Mouse (Mus musculus): Measurements from ENCODE around the gene Tulp3. TPM values are rescaled to one million over a fixed set of nuclear protein-coding genes. Genes with fewer than 3 reads are reported as not detected.

Tulp3 gene
- 27.2 and 27.8 TPM in 2 replicates for polyA plus RNA-seq (2012; rRNA removed)

GRCm38 (mm10) chr6:128355726-128356416 lies at the start of gene Tulp3:
TSS of gene Tulp3 (minus strand) at chr6:128355851.
- H3K4me3 ChIP-seq (ENCODE audit: insufficient read depth, low read length), result peak within 1 kb of the TSS; percentile 76
- H3K27ac ChIP-seq (ENCODE audit: insufficient read depth, low read length), result no peak within 1 kb of the TSS
- peak; percentile 81; the same call in 1 of the 2 replicates for TF ChIP-seq POLR2A (IDR thresholded peaks at IDR 0.05; ENCODE audit: extremely low read depth, insufficient read depth, low read length)
- TF ChIP-seq CTCF (IDR thresholded peaks at IDR 0.05; ENCODE audit: extremely low read depth, insufficient read depth, low read length), result no peak
- H3K4me1 ChIP-seq (ENCODE audit: control insufficient read depth, insufficient read depth, low read length), result no peaks in the 10 kb centered on the region

GRCm38 (mm10) chr6:128404708-128405107 lies 49.1 kb upstream of the Tulp3 start:
- Histone ChIP-seq H3K4me3 (ENCODE audit: insufficient read depth, low read length) (no peak overlapping the region), H3K27ac (ENCODE audit: insufficient read depth, low read length) (no peak overlapping the region), H3K4me1 (ENCODE audit: control insufficient read depth, insufficient read depth, low read length) (no peaks in the 10 kb centered on the region)
- TF ChIP-seq POLR2A (IDR thresholded peaks at IDR 0.05; ENCODE audit: extremely low read depth, insufficient read depth, low read length), result no peak

GRCm38 (mm10) chr6:128399421-128400185 lies 44.0 kb upstream of the Tulp3 start:
- TF ChIP-seq CTCF (IDR thresholded peaks at IDR 0.05; ENCODE audit: extremely low read depth, insufficient read depth, low read length), result no peak
- no peak for TF ChIP-seq POLR2A (IDR thresholded peaks at IDR 0.05; ENCODE audit: extremely low read depth, insufficient read depth, low read length)
- no peaks in the 10 kb centered on the region for H3K4me1 ChIP-seq (ENCODE audit: control insufficient read depth, insufficient read depth, low read length)
- H3K4me3 ChIP-seq (ENCODE audit: insufficient read depth, low read length), result peak overlapping the region; percentile 43
- H3K27ac ChIP-seq (ENCODE audit: insufficient read depth, low read length), result no peak overlapping the region

- Histone ChIP-seq H3K4me3 (ENCODE audit: insufficient read depth, low read length) (peak within 1 kb of the TSS; percentile 43), H3K4me1 (ENCODE audit: control insufficient read depth, insufficient read depth, low read length) (no peaks in the 10 kb centered on the region), H3K27ac (ENCODE audit: insufficient read depth, low read length) (no peak within 1 kb of the TSS)
- TF ChIP-seq POLR2A (IDR thresholded peaks at IDR 0.05; ENCODE audit: extremely low read depth, insufficient read depth, low read length), result no peak
- no peak for TF ChIP-seq CTCF (IDR thresholded peaks at IDR 0.05; ENCODE audit: extremely low read depth, insufficient read depth, low read length)
These were observed 43.3 kb upstream of the Tulp3 start, which contains the start of gene Nrip2 for GRCm38 (mm10) chr6:128398996-128399395. TSS of gene Nrip2 (plus strand) at chr6:128399296.

- TF ChIP-seq POLR2A (IDR thresholded peaks at IDR 0.05; ENCODE audit: extremely low read depth, insufficient read depth, low read length) (no peak), CTCF (IDR thresholded peaks at IDR 0.05; ENCODE audit: extremely low read depth, insufficient read depth, low read length) (no peak)
- Histone ChIP-seq H3K4me1 (ENCODE audit: control insufficient read depth, insufficient read depth, low read length) (no peaks in the 10 kb centered on the region), H3K27ac (ENCODE audit: insufficient read depth, low read length) (no peak overlapping the region), H3K4me3 (ENCODE audit: insufficient read depth, low read length) (no peak overlapping the region)
These were observed 42.1 kb upstream of the Tulp3 start for GRCm38 (mm10) chr6:128397574-128398261.

- H3K4me1 ChIP-seq (ENCODE audit: control insufficient read depth, insufficient read depth, low read length), result no peaks in the 10 kb centered on the region
- TF ChIP-seq POLR2A (IDR thresholded peaks at IDR 0.05; ENCODE audit: extremely low read depth, insufficient read depth, low read length) (no peak), CTCF (IDR thresholded peaks at IDR 0.05; ENCODE audit: extremely low read depth, insufficient read depth, low read length) (no peak)
- H3K4me3 ChIP-seq (ENCODE audit: insufficient read depth, low read length), result no peak overlapping the region
- no peak overlapping the region for H3K27ac ChIP-seq (ENCODE audit: insufficient read depth, low read length)
These were observed 35.0 kb upstream of the Tulp3 start for GRCm38 (mm10) chr6:128390683-128391082.

GRCm38 (mm10) chr6:128389185-128389584 lies 33.5 kb upstream of the Tulp3 start:
- Histone ChIP-seq H3K4me3 (ENCODE audit: insufficient read depth, low read length) (no peak overlapping the region), H3K27ac (ENCODE audit: insufficient read depth, low read length) (no peak overlapping the region), H3K4me1 (ENCODE audit: control insufficient read depth, insufficient read depth, low read length) (no peaks in the 10 kb centered on the region)
- TF ChIP-seq POLR2A (IDR thresholded peaks at IDR 0.05; ENCODE audit: extremely low read depth, insufficient read depth, low read length) (no peak), CTCF (IDR thresholded peaks at IDR 0.05; ENCODE audit: extremely low read depth, insufficient read depth, low read length) (no peak)

GRCm38 (mm10) chr6:128385026-128385425 lies 29.4 kb upstream of the Tulp3 start:
- H3K27ac ChIP-seq (ENCODE audit: insufficient read depth, low read length), result no peak overlapping the region
- no peak for TF ChIP-seq POLR2A (IDR thresholded peaks at IDR 0.05; ENCODE audit: extremely low read depth, insufficient read depth, low read length)
- no peak for TF ChIP-seq CTCF (IDR thresholded peaks at IDR 0.05; ENCODE audit: extremely low read depth, insufficient read depth, low read length)
- H3K4me3 ChIP-seq (ENCODE audit: insufficient read depth, low read length), result no peak overlapping the region
- no peaks in the 10 kb centered on the region for H3K4me1 ChIP-seq (ENCODE audit: control insufficient read depth, insufficient read depth, low read length)

GRCm38 (mm10) chr6:128383752-128384151 lies 28.1 kb upstream of the Tulp3 start:
- no peak overlapping the region for H3K27ac ChIP-seq (ENCODE audit: insufficient read depth, low read length)
- no peak for TF ChIP-seq POLR2A (IDR thresholded peaks at IDR 0.05; ENCODE audit: extremely low read depth, insufficient read depth, low read length)
- no peak for TF ChIP-seq CTCF (IDR thresholded peaks at IDR 0.05; ENCODE audit: extremely low read depth, insufficient read depth, low read length)
- no peaks in the 10 kb centered on the region for H3K4me1 ChIP-seq (ENCODE audit: control insufficient read depth, insufficient read depth, low read length)
- no peak overlapping the region for H3K4me3 ChIP-seq (ENCODE audit: insufficient read depth, low read length)

All from cortical plate, adult 2 months (tissue).